Mouse (Mus musculus): ENCODE data around the gene G6pc3.

- TF ChIP-seq CTCF (IDR thresholded peaks at IDR 0.05; ENCODE audit: low read depth, low read length) (no peak), POLR2A (IDR thresholded peaks at IDR 0.05; ENCODE audit: borderline replicate concordance, low read depth, low read length) (no peak)
These were observed 40.0 kb downstream of the G6pc3 start for GRCm38 (mm10) chr11:102229331-102229953.

All from bone marrow macrophage, adult 2 months (primary cell).